Mouse (Mus musculus) stomach, postnatal 0 days (tissue): ENCODE results near the gene Slc32a1. TPM values are rescaled to one million over a fixed set of nuclear protein-coding genes. Genes with fewer than 3 reads are reported as not detected.

Source experiments
- ATAC-seq: fragments of 200-750 bp; cut with Nextera tagmentation; 2 replicates; pipeline ENCODE4 v1.8.0; 2017; ENCODE audit not compliant: low FRiP score, low TSS enrichment
- DNase-seq: peaks from one replicate; pipeline ENCODE4 v3.0.0-alpha.2; 2016; ENCODE audit warnings: low spot score
- H3K27ac ChIP-seq: fragments of 300-500 bp; sonication (generic); replicated peaks from 2 replicates; pipeline ENCODE4 v1.5.1; 2014; ENCODE audit warnings: mild to moderate bottlenecking, control low read depth
- H3K27me3 ChIP-seq: fragments of 300-500 bp; sonication (generic); 2 replicates; pipeline ENCODE4 v1.6.1; 2014; ENCODE audit warnings: low read length; ENCODE audit not compliant: control insufficient read depth, insufficient read depth
- H3K36me3 ChIP-seq: fragments of 300-500 bp; sonication (generic); 2 replicates; pipeline ENCODE4 v1.6.1; 2014; ENCODE audit warnings: low read length, mixed read lengths; ENCODE audit not compliant: control insufficient read depth, insufficient read depth
- H3K4me1 ChIP-seq: fragments of 300-500 bp; sonication (generic); replicated peaks from 2 replicates; pipeline ENCODE4 v1.6.1; 2014; ENCODE audit warnings: antibody characterized with exemption; ENCODE audit not compliant: control insufficient read depth, insufficient read depth
- H3K4me2 ChIP-seq: fragments of 300-500 bp; sonication (generic); replicated peaks from 2 replicates; pipeline ENCODE4 v1.6.1; 2014; ENCODE audit warnings: low read depth, mild to moderate bottlenecking, control low read depth, moderate library complexity
- H3K4me3 ChIP-seq: fragments of 300-500 bp; sonication (generic); 2 replicates; pipeline ENCODE4 v1.5.1; 2014; ENCODE audit warnings: low read depth, low read length, control low read depth
- H3K9ac ChIP-seq: fragments of 300-500 bp; sonication (generic); 2 replicates; pipeline ENCODE4 v1.6.1; 2014; ENCODE audit warnings: mild to moderate bottlenecking, low read length, control low read depth, mixed read lengths
- H3K9me3 ChIP-seq: fragments of 300-500 bp; sonication (generic); 2 replicates; pipeline ENCODE4 v1.6.1; 2016; ENCODE audit warnings: low read length; ENCODE audit not compliant: control insufficient read depth
- CTCF ChIP-seq: IDR thresholded peaks from 2 replicates; pipeline ENCODE4 v1.5.1; 2016; ENCODE audit warnings: antibody characterized with exemption, low read depth, mild to moderate bottlenecking, moderate library complexity
- EP300 ChIP-seq: optimal IDR thresholded peaks from 2 replicates; pipeline ENCODE3; 2016; ENCODE audit warnings: antibody characterized with exemption
- WGBS: fragments of 180-500 bp; shearing (Covaris S2); extraction: QIAGEN DNeasy Blood & Tissue Kit; methylation state at CpG from one replicate; pipeline ENCODE4 v1.1.7; 2014; 5-methylcytosine and 5-hydroxymethylcytosine counted together
- polyA plus RNA-seq: library from polyadenylated mRNA; unstranded; fragments of >200 nt; fragmentation: Nextera tagmentation; extraction: Ambion mirVana; gene quantifications from 2 replicates; pipeline ENCODE4 v1.2.1, GENCODE M21; 2015

Slc32a1 gene
- polyA plus RNA-seq, 1 experiment from 2014 or later = not detected

GRCm38 (mm10) chr2:158643791-158644190, 33.2 kb downstream of the Slc32a1 start:
- Histone ChIP-seq H3K27ac (no peak overlapping the region), H3K4me2 (no peak overlapping the region), H3K9ac (no peak overlapping the region), H3K27me3 (no peaks in the 10 kb centered on the region), H3K36me3 (peaks cover 9% of the 10 kb centered on the region), H3K9me3 (no peaks in the 10 kb centered on the region), H3K4me3 (no peak overlapping the region), H3K4me1 (no peaks in the 10 kb centered on the region)
- DNase-seq = no peak
- no peak for ATAC-seq
- no peak for TF ChIP-seq EP300
- TF ChIP-seq CTCF = no peak
- 66% methylated on average over 3 of the region's 3 CpGs for WGBS

GRCm38 (mm10) chr2:158651159-158651908, 40.8 kb downstream of the Slc32a1 start:
- no peak for TF ChIP-seq EP300
- TF ChIP-seq CTCF = no peak
- no peak for ATAC-seq
- Histone ChIP-seq H3K36me3 (no peaks in the 10 kb centered on the region), H3K9me3 (no peaks in the 10 kb centered on the region), H3K9ac (no peak overlapping the region), H3K4me1 (no peaks in the 10 kb centered on the region), H3K4me2 (no peak overlapping the region), H3K4me3 (no peak overlapping the region), H3K27ac (no peak overlapping the region), H3K27me3 (no peaks in the 10 kb centered on the region)
- 56% methylated on average over 7 of the region's 7 CpGs for WGBS
- DNase-seq = no peak

- peak; percentile 50 for ATAC-seq
- Histone ChIP-seq H3K4me3 (no peak overlapping the region), H3K4me2 (no peak overlapping the region), H3K27ac (no peak overlapping the region), H3K9me3 (no peaks in the 10 kb centered on the region), H3K9ac (no peak overlapping the region), H3K4me1 (no peaks in the 10 kb centered on the region), H3K27me3 (no peaks in the 10 kb centered on the region), H3K36me3 (no peaks in the 10 kb centered on the region)
- WGBS = 8% methylated on average over 4 of the region's 4 CpGs
- TF ChIP-seq CTCF (peak; percentile 92), EP300 (no peak)
- peak; percentile 73 for DNase-seq
These were observed 42.4 kb downstream of the Slc32a1 start for GRCm38 (mm10) chr2:158652985-158653384.

GRCm38 (mm10) chr2:158654717-158655116, 44.1 kb downstream of the Slc32a1 start:
- Histone ChIP-seq H3K27me3 (no peaks in the 10 kb centered on the region), H3K36me3 (no peaks in the 10 kb centered on the region), H3K4me1 (no peaks in the 10 kb centered on the region), H3K4me3 (no peak overlapping the region), H3K4me2 (no peak overlapping the region), H3K9me3 (no peaks in the 10 kb centered on the region), H3K27ac (no peak overlapping the region), H3K9ac (no peak overlapping the region)
- DNase-seq = no peak
- TF ChIP-seq CTCF (no peak), EP300 (no peak)
- ATAC-seq = no peak
- WGBS = 66% methylated on average over 9 of the region's 9 CpGs

- H3K9me3 ChIP-seq = no peaks in the 10 kb centered on the region
- TF ChIP-seq CTCF (no peak), EP300 (no peak)
- no peak for DNase-seq
- H3K4me1 ChIP-seq = no peaks in the 10 kb centered on the region
- no peaks in the 10 kb centered on the region for H3K36me3 ChIP-seq
- no peak overlapping the region for H3K4me2 ChIP-seq
- WGBS = 82% methylated on average over 4 of the region's 4 CpGs
- H3K9ac ChIP-seq = no peak overlapping the region
- no peak overlapping the region for H3K4me3 ChIP-seq
- H3K27ac ChIP-seq = no peak overlapping the region
- no peaks in the 10 kb centered on the region for H3K27me3 ChIP-seq
- ATAC-seq = no peak
These were observed 45.2 kb downstream of the Slc32a1 start for GRCm38 (mm10) chr2:158655806-158656205.

GRCm38 (mm10) chr2:158658822-158659221, 48.3 kb downstream of the Slc32a1 start:
- 25% methylated on average over 6 of the region's 6 CpGs for WGBS
- DNase-seq (peak; percentile 69), ATAC-seq (peak; percentile 83)
- TF ChIP-seq EP300 (no peak), CTCF (no peak)
- no peaks in the 10 kb centered on the region for H3K9me3 ChIP-seq
- H3K4me1 ChIP-seq = no peaks in the 10 kb centered on the region
- 0 out of 2 replicates have a peak overlapping the region, but pooled peaks have one; percentile 30 for H3K27ac ChIP-seq
- no peak overlapping the region for H3K4me2 ChIP-seq
- no peak overlapping the region for H3K4me3 ChIP-seq
- H3K36me3 ChIP-seq = no peaks in the 10 kb centered on the region
- no peaks in the 10 kb centered on the region for H3K27me3 ChIP-seq
- H3K9ac ChIP-seq = no peak overlapping the region
